In genomic region chr11:33162211-33162997, GRCm38 (mm10) we compare ENCODE assay signal across 8 mouse cellular contexts. TPM values are rescaled to one million over a fixed set of nuclear protein-coding genes. Genes with fewer than 3 reads are reported as not detected.
DNase-seq lines count a peak whose midpoint lies in the region; ATAC-seq and TF ChIP-seq lines count a peak whose summit lies in the region.

No protein-coding gene starts in this region.

- H3K4me2 ChIP-seq in forebrain, embryonic 15.5 days (replicated peaks), result peak overlapping the region; percentile 77
- peak overlapping the region; percentile 83 for H3K4me2 ChIP-seq in lung, embryonic 16.5 days (ENCODE audit: low read depth, low read length)

- H3K9ac ChIP-seq in ES-E14 (ENCODE audit: insufficient read depth, low read depth, low read length, poor library complexity, severe bottlenecking), result peak overlapping the region; percentile 100
- H3K9ac ChIP-seq in forebrain, embryonic 15.5 days (replicated peaks), result peak overlapping the region; percentile 93
- H3K9ac ChIP-seq in lung, embryonic 16.5 days (ENCODE audit: low read length), result peak overlapping the region; percentile 96

- H3K4me1 ChIP-seq in ES-E14 (ENCODE audit: control insufficient read depth in 2 of 2, insufficient read depth in 2 of 2, low read length in 2 of 2, poor library complexity in 1 of 2), result peaks cover 2% of the 10 kb centered on the region in 2 experiments; a peak in 1 of 4 replicates
- H3K4me1 ChIP-seq in forebrain, embryonic 15.5 days, result peaks cover 17% of the 10 kb centered on the region
- peaks cover 8% of the 10 kb centered on the region; the same call in 1 of the 2 replicates for H3K4me1 ChIP-seq in lung, embryonic 16.5 days (replicated peaks; ENCODE audit: control insufficient read depth, insufficient read depth, low read length)

- H3K36me3 ChIP-seq in ES-E14 (ENCODE audit: control insufficient read depth, insufficient read depth, low read length, poor library complexity, severe bottlenecking), result peaks cover 49% of the 10 kb centered on the region
- H3K36me3 ChIP-seq in forebrain, embryonic 15.5 days, result peaks cover 36% of the 10 kb centered on the region
- H3K36me3 ChIP-seq in lung, embryonic 16.5 days (ENCODE audit: control insufficient read depth, insufficient read depth, low read length), result peaks cover 14% of the 10 kb centered on the region

- H3K9me3 ChIP-seq in ES-E14 (ENCODE audit: control insufficient read depth, insufficient read depth, low read depth, low read length), result no peaks in the 10 kb centered on the region
- H3K9me3 ChIP-seq in forebrain, embryonic 15.5 days, result no peaks in the 10 kb centered on the region
- H3K9me3 ChIP-seq in lung, embryonic 16.5 days (ENCODE audit: control insufficient read depth, low read length), result no peaks in the 10 kb centered on the region

- peak overlapping the region; percentile 97 for H3K27ac ChIP-seq in ES-E14 (ENCODE audit: insufficient read depth, low read depth, low read length, poor library complexity, severe bottlenecking)
- H3K27ac ChIP-seq in forebrain, embryonic 15.5 days (replicated peaks), result peak overlapping the region; percentile 91
- H3K27ac ChIP-seq in layer of hippocampus, adult 2 months, result peak overlapping the region; percentile 93
- peak overlapping the region; percentile 87 for H3K27ac ChIP-seq in lung, embryonic 16.5 days (ENCODE audit: low read length)

- in situ Hi-C loops in ES-E14 (cut with MboI; ENCODE audit: low sequenced_read_pairs in 2 of 2, unreplicated experiment in 2 of 2), result no loop called here

- peak; percentile 42 for ATAC-seq in cerebellum, adult (ENCODE audit: insufficient number of reproducible peaks, low FRiP score, low TSS enrichment)
- peak; percentile 56 for ATAC-seq in forebrain, embryonic 15.5 days (replicated peaks)
- peak; percentile 52 for ATAC-seq in lung, embryonic 16.5 days (ENCODE audit: low read depth)

- peak overlapping the region; percentile 76 to 99 for H3K4me3 ChIP-seq in ES-E14 (ENCODE audit: insufficient read depth in 1 of 2, low read depth in 1 of 2, low read length in 2 of 2, poor library complexity in 1 of 2, severe bottlenecking in 1 of 2)
- peak overlapping the region; percentile 94 for H3K4me3 ChIP-seq in forebrain, embryonic 15.5 days
- peak overlapping the region; percentile 85 for H3K4me3 ChIP-seq in layer of hippocampus, adult 2 months
- peak overlapping the region; percentile 98 for H3K4me3 ChIP-seq in lung, embryonic 16.5 days (ENCODE audit: low read length)

- TF ChIP-seq CTCF in layer of hippocampus, adult 2 months (conservative IDR thresholded peaks at IDR 0.05), result no peak

- DNase-seq in ES-E14 (ENCODE audit: low read depth, low spot score), result no peak
- DNase-seq in heart, postnatal 25 days (ENCODE audit: low spot score), result peak; percentile 44
- peak; percentile 38 to 52 for DNase-seq in layer of hippocampus, adult 2 months (ENCODE audit: low spot score in 2 of 2)
- DNase-seq in ovary, postnatal 14 days (ENCODE audit: low spot score), result peak; percentile 63
- peak; percentile 77 for DNase-seq in thymus, postnatal 25 days

- intact Hi-C loops in heart, postnatal 25 days (cut with DNase I), result no loop called here

- H3K27me3 ChIP-seq in forebrain, embryonic 15.5 days, result no peaks in the 10 kb centered on the region
- no peaks in the 10 kb centered on the region for H3K27me3 ChIP-seq in lung, embryonic 16.5 days (ENCODE audit: control insufficient read depth, insufficient read depth, low read depth, low read length)

- 2% methylated on average over 53 of the region's 53 CpGs for WGBS in forebrain, embryonic 15.5 days
- WGBS in lung, embryonic 16.5 days, result 2% methylated on average over 52 of the region's 53 CpGs

TF ChIP-seq in ES-E14, 5 proteins besides CTCF, POLR2A, EP300 and RAD21:
- TF ChIP-seq ZC3H11A (IDR thresholded peaks at IDR 0.05; ENCODE audit: borderline replicate concordance, low read depth, low read length), result no peak
- no peak for TF ChIP-seq HCFC1 (IDR thresholded peaks at IDR 0.05; ENCODE audit: borderline replicate concordance, insufficient read depth, low read length)
- TF ChIP-seq ZNF384 (IDR thresholded peaks at IDR 0.05; ENCODE audit: low read depth, low read length), result no peak
- TF ChIP-seq MAFK (IDR thresholded peaks at IDR 0.05; ENCODE audit: insufficient read depth, low read depth, low read length), result no peak
- no peak for TF ChIP-seq CHD2 (IDR thresholded peaks at IDR 0.05; ENCODE audit: low read depth, low read length)

RNA-seq across cellular contexts. Expression of gene Npm1, which starts 0.6 kb away (rescaled TPM):
- 1,823 and 2,502 TPM in 2 replicates for total RNA-seq in ES-E14 (2012; rRNA removed)
- polyA plus RNA-seq in forebrain, embryonic 15.5 days (2015; fragmentation: Nextera tagmentation; extraction: Ambion mirVana), result 492 and 513 TPM in 2 replicates
- 100 to 1,000 TPM; 138 to 153 TPM for total RNA-seq in heart, postnatal 25 days (2021)
- total RNA-seq in layer of hippocampus, adult 2 months (2021), result 100 to 1,000 TPM; 183 to 184 TPM
- 736 and 786 TPM in 2 replicates for polyA plus RNA-seq in lung, embryonic 16.5 days (2015; fragmentation: Nextera tagmentation; extraction: Ambion mirVana)

RNA-seq across cellular contexts. Expression of gene Fgf18, which starts 15.2 kb away (rescaled TPM):
- total RNA-seq in ES-E14 (2012; rRNA removed), result 1.6 and 4.8 TPM in 2 replicates
- polyA plus RNA-seq in forebrain, embryonic 15.5 days (2015; fragmentation: Nextera tagmentation; extraction: Ambion mirVana), result 3.0 and 4.3 TPM in 2 replicates
- 1 to 10 TPM; 5.1 to 6.0 TPM for total RNA-seq in heart, postnatal 25 days (2021)
- total RNA-seq in layer of hippocampus, adult 2 months (2021), result 1 to 10 TPM; 4.1 TPM
- polyA plus RNA-seq in lung, embryonic 16.5 days (2015; fragmentation: Nextera tagmentation; extraction: Ambion mirVana), result 10.8 and 11.3 TPM in 2 replicates

RNA-seq across cellular contexts. Expression of gene Tlx3, which starts 41.0 kb away (rescaled TPM):
- total RNA-seq in ES-E14 (2012; rRNA removed), result 0.48 and 0.54 TPM in 2 replicates
- polyA plus RNA-seq in forebrain, embryonic 15.5 days (2015; fragmentation: Nextera tagmentation; extraction: Ambion mirVana), result 0.18 TPM in 1 of 2 replicates, not detected in the other
- not detected for total RNA-seq in heart, postnatal 25 days (2021)
- not detected for total RNA-seq in layer of hippocampus, adult 2 months (2021)
- polyA plus RNA-seq in lung, embryonic 16.5 days (2015; fragmentation: Nextera tagmentation; extraction: Ambion mirVana), result not detected in 2 replicates
